Mouse (Mus musculus): ENCODE data around the gene Nrgn. TPM values are rescaled to one million over a fixed set of nuclear protein-coding genes. Genes with fewer than 3 reads are reported as not detected.
A peak's percentile ranks its signal among the peaks of the same experiment; 100 is the strongest.

Gene Nrgn
- polyA plus RNA-seq, 1 experiment: 7.8 TPM

- Histone ChIP-seq H3K36me3 (ENCODE audit: control insufficient read depth, insufficient read depth, low read length) (no peaks in the 10 kb centered on the region), H3K4me3 (ENCODE audit: low read depth, low read length) (0 out of 2 replicates have a peak overlapping the region, but pooled peaks have one; percentile 21), H3K27ac (ENCODE audit: insufficient read depth, low read depth, low read length) (peak overlapping the region; percentile 59), H3K27me3 (ENCODE audit: control insufficient read depth, insufficient read depth, low read length) (no peaks in the 10 kb centered on the region), H3K4me1 (ENCODE audit: control insufficient read depth, insufficient read depth, insufficient read length, low read length) (peaks cover 16% of the 10 kb centered on the region)
- no peak for TF ChIP-seq CTCF (IDR thresholded peaks at IDR 0.05; ENCODE audit: extremely low read depth, insufficient read length, insufficient replicate concordance, low read depth, low read length)
- TF ChIP-seq POLR2A (IDR thresholded peaks at IDR 0.05; ENCODE audit: low read depth, low read length): no peak
- WGBS: 17% methylated on average over 15 of the region's 15 CpGs
Measured at GRCm38 (mm10) chr9:37567892-37568604, 15.3 kb upstream of the Nrgn start.

DNA sequence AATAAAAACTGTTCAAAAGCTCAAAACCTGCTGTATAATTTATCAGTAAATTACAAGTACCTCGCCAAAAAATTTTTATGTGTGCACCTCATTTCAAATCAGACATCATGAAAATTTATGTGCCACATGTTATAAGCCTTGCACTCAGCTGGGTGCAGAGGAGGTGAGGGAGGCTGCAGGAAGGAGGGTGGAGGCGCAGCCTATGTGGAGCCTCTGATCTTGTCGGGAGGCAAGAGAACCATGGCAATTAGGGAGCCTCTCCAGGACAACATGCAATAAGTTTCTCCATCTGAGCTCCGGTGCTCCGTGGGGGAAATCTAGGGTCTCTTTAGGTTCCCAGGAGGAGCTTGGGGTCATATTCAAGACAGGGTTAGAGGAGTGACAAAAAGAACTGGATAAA is 14.8 kb upstream of the Nrgn start:
- no peak overlapping the region for H3K27ac ChIP-seq (ENCODE audit: insufficient read depth, low read depth, low read length)
- TF ChIP-seq POLR2A (IDR thresholded peaks at IDR 0.05; ENCODE audit: low read depth, low read length) (no peak), CTCF (IDR thresholded peaks at IDR 0.05; ENCODE audit: extremely low read depth, insufficient read length, insufficient replicate concordance, low read depth, low read length) (no peak)
- 57% methylated on average over 5 of the region's 5 CpGs for WGBS

GRCm38 (mm10) chr9:37567019-37567418 is 14.3 kb upstream of the Nrgn start:
- WGBS: 94% methylated on average over 2 of the region's 2 CpGs
- H3K36me3 ChIP-seq (ENCODE audit: control insufficient read depth, insufficient read depth, low read length): no peaks in the 10 kb centered on the region
- H3K4me1 ChIP-seq (ENCODE audit: control insufficient read depth, insufficient read depth, insufficient read length, low read length): peaks cover 16% of the 10 kb centered on the region
- no peak for TF ChIP-seq POLR2A (IDR thresholded peaks at IDR 0.05; ENCODE audit: low read depth, low read length)
- no peak for TF ChIP-seq CTCF (IDR thresholded peaks at IDR 0.05; ENCODE audit: extremely low read depth, insufficient read length, insufficient replicate concordance, low read depth, low read length)
- H3K4me3 ChIP-seq (ENCODE audit: low read depth, low read length): no peak overlapping the region
- no peak overlapping the region for H3K27ac ChIP-seq (ENCODE audit: insufficient read depth, low read depth, low read length)
- no peaks in the 10 kb centered on the region for H3K27me3 ChIP-seq (ENCODE audit: control insufficient read depth, insufficient read depth, low read length)

More for the DNA sequence above, 14.8 kb upstream of the Nrgn start:
- Histone ChIP-seq H3K4me3 (ENCODE audit: low read depth, low read length) (no peak overlapping the region), H3K4me1 (ENCODE audit: control insufficient read depth, insufficient read depth, insufficient read length, low read length) (peaks cover 16% of the 10 kb centered on the region), H3K36me3 (ENCODE audit: control insufficient read depth, insufficient read depth, low read length) (no peaks in the 10 kb centered on the region), H3K27me3 (ENCODE audit: control insufficient read depth, insufficient read depth, low read length) (no peaks in the 10 kb centered on the region)

DNA sequence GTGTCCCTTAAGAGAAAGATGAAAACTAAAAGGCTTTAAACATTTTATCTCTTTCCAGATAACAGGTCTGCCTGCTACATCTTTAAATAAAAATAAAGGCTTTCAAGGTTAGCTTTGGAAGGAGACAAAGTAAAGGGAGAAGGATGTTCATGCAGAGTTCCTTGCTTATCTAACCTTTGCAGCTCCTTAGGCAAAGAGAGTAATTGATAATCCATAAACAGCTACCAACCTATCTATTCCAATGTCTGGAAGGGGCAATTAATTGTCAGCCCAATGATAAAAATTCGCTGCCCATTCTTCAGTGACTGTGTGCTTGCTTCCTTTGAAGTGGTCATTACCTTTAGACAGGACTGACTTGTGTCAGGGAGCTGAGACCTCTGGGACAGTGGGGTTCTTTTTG is 11.1 kb upstream of the Nrgn start:
- WGBS: 42% methylated on average over 1 of the region's 1 CpGs
- Histone ChIP-seq H3K27ac (ENCODE audit: insufficient read depth, low read depth, low read length) (no peak overlapping the region), H3K4me3 (ENCODE audit: low read depth, low read length) (no peak overlapping the region), H3K4me1 (ENCODE audit: control insufficient read depth, insufficient read depth, insufficient read length, low read length) (peaks cover 9% of the 10 kb centered on the region), H3K36me3 (ENCODE audit: control insufficient read depth, insufficient read depth, low read length) (no peaks in the 10 kb centered on the region), H3K27me3 (ENCODE audit: control insufficient read depth, insufficient read depth, low read length) (no peaks in the 10 kb centered on the region)
- TF ChIP-seq CTCF (IDR thresholded peaks at IDR 0.05; ENCODE audit: extremely low read depth, insufficient read length, insufficient replicate concordance, low read depth, low read length) (no peak), POLR2A (IDR thresholded peaks at IDR 0.05; ENCODE audit: low read depth, low read length) (no peak)

DNA sequence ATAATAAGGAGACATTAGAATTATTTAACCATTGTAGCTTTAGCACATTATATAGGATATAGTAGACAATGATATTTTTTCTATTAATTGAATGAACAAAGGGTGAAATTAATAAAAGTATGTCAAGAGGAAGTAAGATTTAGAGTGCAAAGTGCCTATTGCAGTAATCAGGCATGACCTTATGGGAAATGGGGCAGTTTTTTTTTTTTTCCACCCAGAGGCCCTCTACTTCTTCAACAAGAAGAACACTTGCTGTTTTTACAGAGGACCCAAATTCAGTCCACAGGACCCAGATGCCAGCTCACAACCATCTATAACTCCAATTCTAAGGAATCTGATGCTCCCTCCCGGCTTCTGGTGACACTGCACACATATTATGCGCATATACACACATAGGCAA is 7.9 kb upstream of the Nrgn start:
- no peak for TF ChIP-seq POLR2A (IDR thresholded peaks at IDR 0.05; ENCODE audit: low read depth, low read length)
- TF ChIP-seq CTCF (IDR thresholded peaks at IDR 0.05; ENCODE audit: extremely low read depth, insufficient read length, insufficient replicate concordance, low read depth, low read length): no peak
- Histone ChIP-seq H3K36me3 (ENCODE audit: control insufficient read depth, insufficient read depth, low read length) (no peaks in the 10 kb centered on the region), H3K27me3 (ENCODE audit: control insufficient read depth, insufficient read depth, low read length) (no peaks in the 10 kb centered on the region), H3K4me3 (ENCODE audit: low read depth, low read length) (no peak overlapping the region), H3K27ac (ENCODE audit: insufficient read depth, low read depth, low read length) (no peak overlapping the region), H3K4me1 (ENCODE audit: control insufficient read depth, insufficient read depth, insufficient read length, low read length) (no peaks in the 10 kb centered on the region)
- 91% methylated on average over 2 of the region's 2 CpGs for WGBS

GRCm38 (mm10) chr9:37556366-37556765 is 3.7 kb upstream of the Nrgn start:
- Histone ChIP-seq H3K27ac (ENCODE audit: insufficient read depth, low read depth, low read length) (no peak overlapping the region), H3K4me1 (ENCODE audit: control insufficient read depth, insufficient read depth, insufficient read length, low read length) (peaks cover 5% of the 10 kb centered on the region), H3K36me3 (ENCODE audit: control insufficient read depth, insufficient read depth, low read length) (no peaks in the 10 kb centered on the region), H3K4me3 (ENCODE audit: low read depth, low read length) (no peak overlapping the region), H3K27me3 (ENCODE audit: control insufficient read depth, insufficient read depth, low read length) (peaks cover 9% of the 10 kb centered on the region)
- WGBS: 71% methylated on average over 3 of the region's 3 CpGs
- TF ChIP-seq POLR2A (IDR thresholded peaks at IDR 0.05; ENCODE audit: low read depth, low read length) (no peak), CTCF (IDR thresholded peaks at IDR 0.05; ENCODE audit: extremely low read depth, insufficient read length, insufficient replicate concordance, low read depth, low read length) (no peak)

DNA sequence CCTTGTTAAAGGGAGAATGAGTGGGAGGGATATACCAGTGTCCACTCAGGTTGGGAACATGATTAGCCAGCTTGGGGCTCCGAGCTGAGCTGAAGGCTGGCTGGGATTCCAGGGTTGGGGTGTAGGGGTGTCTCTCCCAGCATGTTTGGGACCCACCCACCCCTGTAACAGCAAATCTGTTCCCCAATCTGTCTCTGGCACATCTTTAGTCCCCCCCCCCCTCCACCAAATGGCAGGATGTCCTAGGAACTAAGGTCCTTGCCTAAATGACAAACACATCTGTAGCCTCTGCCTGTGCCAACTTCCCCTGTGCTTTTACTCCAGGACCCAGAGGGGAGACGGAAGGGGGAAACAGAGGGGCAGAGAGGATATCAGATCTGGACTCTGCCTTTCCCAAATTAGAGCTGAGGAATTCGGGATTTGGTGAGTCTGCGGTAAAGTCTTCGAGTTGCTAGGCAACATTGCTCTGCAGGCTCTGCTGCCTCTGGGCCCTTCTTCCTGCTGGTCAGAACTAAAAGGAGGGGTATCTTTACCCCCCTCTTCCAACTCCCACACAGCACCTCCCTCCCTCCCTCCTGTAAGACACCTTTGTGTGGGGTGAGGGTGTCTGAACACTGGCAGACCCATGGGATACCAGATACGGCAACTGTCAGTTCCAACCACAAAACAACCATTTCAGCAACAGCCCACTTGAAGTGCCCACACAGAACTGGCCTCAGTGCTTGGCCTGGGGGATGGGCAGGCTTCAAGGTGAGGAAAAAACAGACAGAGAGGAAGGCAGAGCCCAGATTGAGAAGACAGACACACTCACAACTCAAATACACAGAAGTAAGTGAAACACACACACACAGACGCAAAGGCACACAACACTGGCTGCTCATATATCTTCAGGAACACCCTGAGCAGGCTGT is 2.4 kb upstream of the Nrgn start, which contains the start of gene Siae:
Gene Siae (plus strand): TSS at position 861 of the 911 bp plus-strand sequence.
- H3K27ac ChIP-seq (ENCODE audit: insufficient read depth, low read depth, low read length): no peak within 1 kb of the TSS
- peaks cover 5% of the 10 kb centered on the region for H3K4me1 ChIP-seq (ENCODE audit: control insufficient read depth, insufficient read depth, insufficient read length, low read length)
- TF ChIP-seq POLR2A (IDR thresholded peaks at IDR 0.05; ENCODE audit: low read depth, low read length) (0 out of 2 replicates have a peak, but pooled peaks have one; percentile 21), CTCF (IDR thresholded peaks at IDR 0.05; ENCODE audit: extremely low read depth, insufficient read length, insufficient replicate concordance, low read depth, low read length) (no peak)
- H3K4me3 ChIP-seq (ENCODE audit: low read depth, low read length): no peak within 1 kb of the TSS
- H3K36me3 ChIP-seq (ENCODE audit: control insufficient read depth, insufficient read depth, low read length): no peaks in the 10 kb centered on the region
- 44% methylated on average over 7 of the region's 7 CpGs for WGBS
- H3K27me3 ChIP-seq (ENCODE audit: control insufficient read depth, insufficient read depth, low read length): peaks cover 9% of the 10 kb centered on the region

Data from small intestine, adult 2 months (tissue).